Mouse (Mus musculus) olfactory bulb, adult 2 months (tissue): Measurements from ENCODE around the gene Afap1l2.

Experiments used
- CTCF ChIP-seq: fragments of 200-500 bp; IDR thresholded peaks from 2 replicates; pipeline ENCODE4 v1.5.1; 2012; ENCODE audit warnings: low read depth, mild to moderate bottlenecking, low read length, moderate library complexity; ENCODE audit not compliant: insufficient read depth
- POLR2A ChIP-seq: fragments of 200-500 bp; IDR thresholded peaks from 2 replicates; pipeline ENCODE4 v1.6.1; 2012; ENCODE audit warnings: mild to moderate bottlenecking, low read depth, low read length, moderate library complexity; ENCODE audit not compliant: insufficient read depth

DNA sequence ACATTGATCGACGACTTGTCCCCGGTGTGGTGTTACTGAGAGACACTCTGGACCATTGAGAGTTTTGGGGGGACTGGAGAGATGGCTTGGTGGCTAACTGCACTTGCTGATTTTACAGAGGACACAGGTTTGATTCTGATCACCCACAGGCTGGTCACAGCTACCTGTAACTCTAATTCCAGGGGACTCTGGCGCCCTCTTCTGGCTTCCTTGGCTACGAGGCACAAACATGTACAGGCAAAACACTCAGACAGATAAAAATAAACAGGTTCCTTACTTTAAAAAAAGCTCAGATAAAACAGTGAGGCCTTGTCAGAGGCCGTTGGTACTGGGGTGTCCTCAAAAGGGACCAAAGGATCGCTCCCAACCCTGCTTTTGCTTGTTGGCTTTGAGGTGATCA, 72.3 kb downstream of the Afap1l2 start:
- TF ChIP-seq CTCF (no peak), POLR2A (no peak)
